Mouse (Mus musculus): ENCODE measurements around the gene Ehbp1l1. TPM values are rescaled to one million over a fixed set of nuclear protein-coding genes. Genes with fewer than 3 reads are reported as not detected.

Ehbp1l1 gene
- polyA plus RNA-seq, 1 experiment from 2014 or later: 11.5 TPM

Small RNAs within 50 kb of the gene (microRNA-seq; reads per million reads assigned to microRNA genes)
- gene Mir6987: not detected

Other genes starting within 250 kb of the Ehbp1l1 start
- 36.2 and 42.2 TPM in 2 replicates for gene Mus81, start 237.9 kb downstream of the Ehbp1l1 start, polyA plus RNA-seq (2014; fragmentation: Nextera tagmentation; extraction: Ambion mirVana)
- 3,114 and 3,144 TPM in 2 replicates for gene Cfl1, start 235.9 kb downstream of the Ehbp1l1 start, polyA plus RNA-seq (2014; fragmentation: Nextera tagmentation; extraction: Ambion mirVana)
- gene 1700020D05Rik, start 222.5 kb downstream of the Ehbp1l1 start, polyA plus RNA-seq (2014; fragmentation: Nextera tagmentation; extraction: Ambion mirVana): 0.19 TPM in 1 of 2 replicates, not detected in the other
- 5.7 and 6.5 TPM in 2 replicates for gene Snx32, start 215.8 kb downstream of the Ehbp1l1 start, polyA plus RNA-seq (2014; fragmentation: Nextera tagmentation; extraction: Ambion mirVana)
- gene Ovol1, start 165.7 kb downstream of the Ehbp1l1 start, polyA plus RNA-seq (2014; fragmentation: Nextera tagmentation; extraction: Ambion mirVana): 11.1 and 11.8 TPM in 2 replicates
- gene Ap5b1, start 158.3 kb downstream of the Ehbp1l1 start, polyA plus RNA-seq (2014; fragmentation: Nextera tagmentation; extraction: Ambion mirVana): 7.6 and 9.2 TPM in 2 replicates
- gene Rnaseh2c, start 124.4 kb downstream of the Ehbp1l1 start, polyA plus RNA-seq (2014; fragmentation: Nextera tagmentation; extraction: Ambion mirVana): 159 and 182 TPM in 2 replicates
- 31.5 and 36.0 TPM in 2 replicates for gene Kat5, start 116.1 kb downstream of the Ehbp1l1 start, polyA plus RNA-seq (2014; fragmentation: Nextera tagmentation; extraction: Ambion mirVana)
- 42.4 and 49.8 TPM in 2 replicates for gene Rela, start 88.8 kb downstream of the Ehbp1l1 start, polyA plus RNA-seq (2014; fragmentation: Nextera tagmentation; extraction: Ambion mirVana)
- 17.4 and 26.8 TPM in 2 replicates for gene Sipa1, start 62.6 kb downstream of the Ehbp1l1 start, polyA plus RNA-seq (2014; fragmentation: Nextera tagmentation; extraction: Ambion mirVana)
- 26.8 and 33.6 TPM in 2 replicates for gene Map3k11, start 37.6 kb downstream of the Ehbp1l1 start, polyA plus RNA-seq (2014; fragmentation: Nextera tagmentation; extraction: Ambion mirVana)
- 31.2 and 35.4 TPM in 2 replicates for gene Pcnx3, start 37.4 kb downstream of the Ehbp1l1 start, polyA plus RNA-seq (2014; fragmentation: Nextera tagmentation; extraction: Ambion mirVana)
- 0.39 and 0.42 TPM in 2 replicates for gene Kcnk7, start 21.9 kb downstream of the Ehbp1l1 start, polyA plus RNA-seq (2014; fragmentation: Nextera tagmentation; extraction: Ambion mirVana)
- gene Fam89b, start 3.3 kb upstream of the Ehbp1l1 start, polyA plus RNA-seq (2014; fragmentation: Nextera tagmentation; extraction: Ambion mirVana): 92.8 and 114 TPM in 2 replicates
- 14.9 and 27.1 TPM in 2 replicates for gene Ltbp3, start 14.6 kb upstream of the Ehbp1l1 start, polyA plus RNA-seq (2014; fragmentation: Nextera tagmentation; extraction: Ambion mirVana)
- gene Scyl1, start 45.1 kb upstream of the Ehbp1l1 start, polyA plus RNA-seq (2014; fragmentation: Nextera tagmentation; extraction: Ambion mirVana): 54.7 and 73.5 TPM in 2 replicates
- gene Frmd8, start 149.0 kb upstream of the Ehbp1l1 start, polyA plus RNA-seq (2014; fragmentation: Nextera tagmentation; extraction: Ambion mirVana): 17.4 and 26.5 TPM in 2 replicates
- gene Slc25a45, start 151.5 kb upstream of the Ehbp1l1 start, polyA plus RNA-seq (2014; fragmentation: Nextera tagmentation; extraction: Ambion mirVana): 3.3 and 3.5 TPM in 2 replicates
- gene Tigd3, start 167.8 kb upstream of the Ehbp1l1 start, polyA plus RNA-seq (2014; fragmentation: Nextera tagmentation; extraction: Ambion mirVana): 2.9 and 4.0 TPM in 2 replicates
- gene Dpf2, start 186.7 kb upstream of the Ehbp1l1 start, polyA plus RNA-seq (2014; fragmentation: Nextera tagmentation; extraction: Ambion mirVana): 132 and 167 TPM in 2 replicates
- 10.5 and 10.8 TPM in 2 replicates for gene Cdc42ep2, start 198.5 kb upstream of the Ehbp1l1 start, polyA plus RNA-seq (2014; fragmentation: Nextera tagmentation; extraction: Ambion mirVana)
- 74.2 and 95.3 TPM in 2 replicates for gene Pola2, start 237.9 kb upstream of the Ehbp1l1 start, polyA plus RNA-seq (2014; fragmentation: Nextera tagmentation; extraction: Ambion mirVana)

Measured in kidney, embryonic 14.5 days (tissue).